ENCODE assay signal across 16 mouse cellular contexts in the genomic region with DNA sequence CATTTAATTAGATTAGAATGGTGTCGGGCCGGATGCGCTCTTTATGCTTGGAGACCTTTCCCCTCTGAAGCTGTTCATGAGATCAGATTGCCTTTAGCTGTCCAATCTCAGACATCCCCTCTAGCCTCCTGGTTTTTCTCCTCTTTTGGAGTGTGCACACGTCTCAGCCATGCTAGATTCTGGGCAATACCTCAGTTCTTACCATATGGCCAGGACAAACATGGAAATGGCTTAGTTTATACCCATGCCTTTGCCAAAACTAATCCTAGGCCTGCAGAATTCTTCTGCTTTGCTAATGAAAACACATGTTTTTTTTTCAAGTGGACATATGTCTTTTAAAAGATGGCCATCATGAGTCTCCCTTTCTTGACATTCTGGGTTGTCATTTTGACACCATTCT. TPM values are rescaled to one million over a fixed set of nuclear protein-coding genes. Genes with fewer than 3 reads are reported as not detected.
DNase-seq lines count a peak whose midpoint lies in the region; ATAC-seq and TF ChIP-seq lines count a peak whose summit lies in the region.
"Had no signal": no experiment of that assay in that cellular context is flagged by ENCODE, and none has a peak within 500 bp of the region (broad histone marks: within the 10 kb centered on the region; RNA-seq: fewer than 3 reads in every experiment).

No protein-coding gene starts in this region.

- ATAC-seq in midbrain, embryonic 11.5 days (ENCODE audit: low FRiP score) = no peak
- no peak for ATAC-seq in midbrain, embryonic 14.5 days (ENCODE audit: low FRiP score, low TSS enrichment)
- ATAC-seq: forebrain, embryonic 15.5 days; hindbrain, postnatal 0 days had no signal

- H3K27me3 ChIP-seq in kidney, adult 2 months (replicated peaks; ENCODE audit: control insufficient read depth, insufficient read depth, low read length) = no peaks in the 10 kb centered on the region
- H3K27me3 ChIP-seq in midbrain, embryonic 11.5 days (ENCODE audit: control insufficient read depth, insufficient read depth, low read length) = no peaks in the 10 kb centered on the region
- H3K27me3 ChIP-seq in midbrain, embryonic 14.5 days (ENCODE audit: control insufficient read depth, insufficient read depth, low read length) = no peaks in the 10 kb centered on the region; the same call in 1 of the 2 replicates
- H3K27me3 ChIP-seq: embryonic facial prominence, embryonic 15.5 days; forebrain, embryonic 15.5 days had no signal

- H3K36me3 ChIP-seq in kidney, adult 2 months (ENCODE audit: control insufficient read depth, insufficient read depth, low read length) = no peaks in the 10 kb centered on the region
- no peaks in the 10 kb centered on the region for H3K36me3 ChIP-seq in midbrain, embryonic 11.5 days (ENCODE audit: control insufficient read depth, insufficient read depth, low read length)
- no peaks in the 10 kb centered on the region for H3K36me3 ChIP-seq in midbrain, embryonic 14.5 days (ENCODE audit: control insufficient read depth, insufficient read depth, low read length)
- H3K36me3 ChIP-seq: embryonic facial prominence, embryonic 15.5 days; forebrain, embryonic 15.5 days; heart, embryonic 15.5 days; hindbrain, embryonic 13.5 days had no signal

- peak; percentile 66 for DNase-seq in cerebellum, adult 9-10 months
- DNase-seq in cerebellum, postnatal 36 days = no peak
- peak; percentile 23 for DNase-seq in kidney, adult 2 months
- no peak for DNase-seq in kidney, adult 11 months
- DNase-seq in midbrain, embryonic 11.5 days (ENCODE audit: low spot score, missing footprints) = peak; percentile 39
- DNase-seq in midbrain, embryonic 14.5 days = no peak
- no peak for DNase-seq in thymus, postnatal 10 days (ENCODE audit: low spot score in 2 of 2)
- DNase-seq: gastrocnemius, postnatal 14 days; heart, adult 2 months; heart, postnatal 14 days had no signal

- H3K27ac ChIP-seq in kidney, adult 2 months (ENCODE audit: insufficient read depth, low read depth, low read length) = no peak overlapping the region
- H3K27ac ChIP-seq in midbrain, embryonic 11.5 days (ENCODE audit: low read depth, low read length) = no peak overlapping the region
- H3K27ac ChIP-seq in midbrain, embryonic 14.5 days (replicated peaks; ENCODE audit: low read depth, low read length) = no peak overlapping the region
- H3K27ac ChIP-seq: embryonic facial prominence, embryonic 15.5 days; forebrain, embryonic 15.5 days; heart, adult 2 months; heart, embryonic 15.5 days; hindbrain, embryonic 13.5 days; hindbrain, postnatal 0 days had no signal

- H3K4me3 ChIP-seq in kidney, adult 2 months (ENCODE audit: insufficient read depth, low read depth, low read length) = no peak overlapping the region
- H3K4me3 ChIP-seq in midbrain, embryonic 11.5 days (ENCODE audit: low read depth, low read length) = no peak overlapping the region
- H3K4me3 ChIP-seq in midbrain, embryonic 14.5 days (replicated peaks; ENCODE audit: low read depth, low read length) = no peak overlapping the region
- H3K4me3 ChIP-seq: embryonic facial prominence, embryonic 15.5 days; forebrain, embryonic 15.5 days; heart, adult 2 months; heart, embryonic 15.5 days; hindbrain, embryonic 13.5 days had no signal

- H3K4me2 ChIP-seq in midbrain, embryonic 11.5 days = no peak overlapping the region
- H3K4me2 ChIP-seq in midbrain, embryonic 14.5 days (ENCODE audit: low read length) = no peak overlapping the region
- H3K4me2 ChIP-seq: embryonic facial prominence, embryonic 15.5 days; forebrain, embryonic 15.5 days; heart, embryonic 11.5 days; heart, embryonic 15.5 days; hindbrain, embryonic 13.5 days had no signal

- no peak for TF ChIP-seq CTCF in kidney, adult 2 months (conservative IDR thresholded peaks at IDR 0.05; ENCODE audit: insufficient read depth, insufficient read length, low read depth, low read length)

- WGBS in kidney, adult 2 months = 74% methylated on average over 4 of the region's 4 CpGs
- WGBS in midbrain, embryonic 11.5 days = 52% methylated on average over 4 of the region's 4 CpGs
- WGBS in midbrain, embryonic 14.5 days = 59% methylated on average over 4 of the region's 4 CpGs

- no peak for TF ChIP-seq POLR2A in kidney, adult 2 months (IDR thresholded peaks at IDR 0.05; ENCODE audit: low read depth, low read length)

- H3K4me1 ChIP-seq in kidney, adult 2 months (ENCODE audit: control insufficient read depth, insufficient read depth, low read length) = no peaks in the 10 kb centered on the region
- H3K4me1 ChIP-seq in midbrain, embryonic 11.5 days (ENCODE audit: control insufficient read depth, insufficient read depth, low read length) = peaks cover 9% of the 10 kb centered on the region; the same call in 1 of the 2 replicates
- H3K4me1 ChIP-seq in midbrain, embryonic 14.5 days (ENCODE audit: control insufficient read depth, insufficient read depth, low read length) = peaks cover 11% of the 10 kb centered on the region; the same call in 1 of the 2 replicates

- no peak overlapping the region for H3K9ac ChIP-seq in midbrain, embryonic 11.5 days (ENCODE audit: low read length)
- H3K9ac ChIP-seq in midbrain, embryonic 14.5 days (replicated peaks; ENCODE audit: low read length) = no peak overlapping the region
- H3K9ac ChIP-seq: embryonic facial prominence, embryonic 15.5 days; forebrain, embryonic 15.5 days; heart, embryonic 15.5 days; hindbrain, embryonic 13.5 days had no signal

- H3K9me3 ChIP-seq in midbrain, embryonic 11.5 days (ENCODE audit: control insufficient read depth, low read length) = no peaks in the 10 kb centered on the region
- no peaks in the 10 kb centered on the region for H3K9me3 ChIP-seq in midbrain, embryonic 14.5 days (ENCODE audit: control insufficient read depth, low read length)
- H3K9me3 ChIP-seq: embryonic facial prominence, embryonic 15.5 days; forebrain, embryonic 15.5 days; heart, embryonic 15.5 days; hindbrain, embryonic 13.5 days had no signal

RNA-seq across cellular contexts. Expression of a gene that starts 46.3 kb away (rescaled TPM):
- polyA plus RNA-seq in kidney, adult 2 months (2012; rRNA removed) = 15.5 and 18.2 TPM in 2 replicates
- polyA plus RNA-seq in midbrain, embryonic 11.5 days (2014; fragmentation: Nextera tagmentation; extraction: Ambion mirVana) = 3.9 and 4.3 TPM in 2 replicates
- polyA plus RNA-seq in midbrain, embryonic 14.5 days (2014; fragmentation: Nextera tagmentation; extraction: Ambion mirVana) = 39.1 and 45.7 TPM in 2 replicates

Comparison
In these comparisons a context has a peak if more than half of its experiments do, and no peak if none do; other contexts are left out.
1. DNase-seq: peak in cerebellum, adult 9-10 months (single experiment), kidney, adult 2 months (single experiment) and midbrain, embryonic 11.5 days (single experiment); none in cerebellum, postnatal 36 days (0 of 2), kidney, adult 11 months (single experiment), midbrain, embryonic 14.5 days (single experiment) and thymus, postnatal 10 days (0 of 2).